Mouse (Mus musculus): ENCODE data around the gene Adamts1.

DNA sequence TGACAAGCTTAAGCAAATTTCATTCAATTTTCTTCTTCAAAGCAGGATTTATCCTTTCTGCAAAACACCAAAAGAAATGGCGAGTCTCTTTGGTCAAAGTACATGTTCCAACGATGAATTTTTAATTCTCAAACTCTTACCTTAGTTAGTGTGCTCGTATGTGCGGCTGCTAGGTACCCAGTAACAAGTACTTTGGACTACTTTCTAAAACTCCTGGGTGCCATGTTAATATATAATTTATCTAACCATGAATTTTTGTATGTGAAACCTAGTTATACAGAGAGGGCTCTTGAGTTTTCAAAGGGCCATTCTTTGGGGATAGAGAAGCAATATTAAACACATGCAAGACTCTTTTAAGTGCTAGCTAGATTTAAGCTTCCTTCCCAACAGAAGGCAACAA lies 5.8 kb downstream of the Adamts1 start:
- no peak for TF ChIP-seq GATA1 (IDR thresholded peaks at IDR 0.05; ENCODE audit: borderline replicate concordance, low read length)
- TF ChIP-seq CTCF (IDR thresholded peaks at IDR 0.05; ENCODE audit: low read depth, low read length) = no peak

Measured in G1E (cell line).